Mouse (Mus musculus): Measurements from ENCODE around the gene Tedc2.

DNA sequence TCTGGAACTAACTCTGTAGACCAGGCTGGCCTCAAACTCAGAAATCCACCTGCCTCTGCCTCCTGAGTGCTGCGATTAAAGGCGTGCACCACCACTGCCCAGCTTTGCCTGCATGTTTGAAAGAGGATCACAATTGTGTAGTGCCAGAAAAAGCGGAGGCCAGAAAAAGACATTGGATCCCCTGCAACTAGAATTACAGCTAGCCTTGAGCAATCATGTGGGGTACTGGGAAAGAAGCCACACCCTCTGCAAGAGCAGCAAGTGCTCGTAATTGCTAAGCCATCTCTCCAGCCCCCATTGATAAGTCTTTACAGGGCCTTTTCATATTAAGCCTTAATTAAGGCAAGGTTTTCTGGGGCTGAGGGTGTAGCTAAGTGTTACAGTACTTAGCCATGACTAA lies 29.2 kb downstream of the Tedc2 start:
- TF ChIP-seq FLI1 (IDR thresholded peaks at IDR 0.05; ENCODE audit: low read length) (no peak), GATA1 (IDR thresholded peaks at IDR 0.05; ENCODE audit: borderline replicate concordance, low read length) (no peak)
